Mouse (Mus musculus) CH12.LX (cell line): ENCODE results near the gene Dnah8.

ENCODE experiments used
- CTCF ChIP-seq, 2 experiments: IDR thresholded peaks in 1 of 2; conservative IDR thresholded peaks in 1 of 2; 2 replicates each; pipeline ENCODE4 v1.5.1; 2011 to 2012; ENCODE audit warnings: low read depth in 2 of 2, low read length in 2 of 2, improper control_type of control experiment in 1 of 2, inconsistent platforms in 1 of 2, mild to moderate bottlenecking in 1 of 2, moderate library complexity in 1 of 2
- E2F4 ChIP-seq: IDR thresholded peaks from 2 replicates; pipeline ENCODE4 v1.6.1; 2011; ENCODE audit warnings: low read depth, low read length, improper control_type of control experiment; ENCODE audit not compliant: insufficient replicate concordance
- GABPA ChIP-seq: IDR thresholded peaks from 2 replicates; pipeline ENCODE4 v1.6.1; 2012; ENCODE audit warnings: low read depth, low read length, improper control_type of control experiment, inconsistent platforms; ENCODE audit not compliant: insufficient replicate concordance
- PAX5 ChIP-seq: IDR thresholded peaks from 2 replicates; pipeline ENCODE4 v1.6.1; 2012; ENCODE audit warnings: low read length, inconsistent platforms, mixed read lengths
- POLR2A ChIP-seq: IDR thresholded peaks from 2 replicates; pipeline ENCODE4 v1.6.1; 2011; ENCODE audit warnings: low read depth, mild to moderate bottlenecking, improper control_type of control experiment, low read length
- SMC3 ChIP-seq: IDR thresholded peaks from 2 replicates; pipeline ENCODE4 v1.6.1; 2011; ENCODE audit warnings: low read depth, low read length, improper control_type of control experiment
- TCF12 ChIP-seq: IDR thresholded peaks from 2 replicates; pipeline ENCODE4 v1.6.1; 2014; ENCODE audit warnings: low read depth, mild to moderate bottlenecking, inconsistent platforms, low read length, improper control_type of control experiment
- USF1 ChIP-seq: IDR thresholded peaks from 2 replicates; pipeline ENCODE4 v1.6.1; 2014; ENCODE audit warnings: low read depth, mild to moderate bottlenecking, inconsistent platforms, low read length, improper control_type of control experiment

DNA sequence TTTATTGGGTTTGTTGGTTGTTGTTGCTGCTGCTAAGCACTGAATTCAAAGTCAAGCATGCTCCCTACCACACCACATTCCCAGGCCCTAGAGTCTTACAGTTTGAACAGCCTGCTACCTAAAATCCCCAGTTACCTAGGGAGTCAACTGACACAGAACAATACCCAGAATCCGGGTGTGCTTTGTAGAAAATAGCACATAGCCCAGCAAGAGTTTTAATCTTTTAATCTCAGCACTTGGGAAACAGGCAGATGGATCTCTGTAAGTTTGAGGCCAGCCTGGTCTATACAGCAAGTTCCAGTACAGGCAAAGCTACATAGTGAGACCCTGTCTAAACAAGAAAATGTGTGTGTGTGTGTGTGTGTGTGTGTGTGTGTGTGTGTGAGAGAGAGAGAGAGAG, 13.4 kb upstream of the Dnah8 start:
- TF ChIP-seq POLR2A (no peak), E2F4 (no peak), PAX5 (no peak), SMC3 (no peak), CTCF (conservative IDR thresholded peaks at IDR 0.05 in 1 of 2, IDR thresholded peaks at IDR 0.05 in 1 of 2; ENCODE audit: low read depth in 2 of 2, low read length in 2 of 2) (no peak), GABPA (no peak), TCF12 (no peak), USF1 (no peak)
